29 mouse cellular contexts compared by ENCODE assay signal in genomic region chr11:111996395-111996794, GRCm38 (mm10).
DNase-seq lines count a peak whose midpoint lies in the region; ATAC-seq and TF ChIP-seq lines count a peak whose summit lies in the region.
"Had no signal": no experiment of that assay in that cellular context is flagged by ENCODE, and none has a peak within 500 bp of the region (broad histone marks: within the 10 kb centered on the region; RNA-seq: fewer than 3 reads in every experiment).

No protein-coding gene starts in this region.

- TF ChIP-seq POLR2A in limb, embryonic 14.5 days (IDR thresholded peaks at IDR 0.05; ENCODE audit: borderline replicate concordance, extremely low read depth, insufficient read depth, insufficient read length): no peak

- no peaks in the 10 kb centered on the region for H3K9me3 ChIP-seq in forebrain, postnatal 0 days (ENCODE audit: low read length)
- H3K9me3 ChIP-seq in forebrain, embryonic 11.5 days (ENCODE audit: control insufficient read depth, low read length): no peaks in the 10 kb centered on the region
- no peaks in the 10 kb centered on the region for H3K9me3 ChIP-seq in limb, embryonic 13.5 days
- H3K9me3 ChIP-seq in limb, embryonic 10.5 days (replicated peaks): no peaks in the 10 kb centered on the region
- H3K9me3 ChIP-seq in limb, embryonic 14.5 days (ENCODE audit: control insufficient read depth, low read length): no peaks in the 10 kb centered on the region
- H3K9me3 ChIP-seq: embryonic facial prominence, embryonic 13.5 days; forebrain, embryonic 12.5 days; G1E; hindbrain, embryonic 10.5 days; hindbrain, embryonic 15.5 days; kidney, embryonic 15.5 days; liver, embryonic 15.5 days had no signal

- H3K27ac ChIP-seq in forebrain, postnatal 0 days (ENCODE audit: low read depth, low read length): no peak overlapping the region
- no peak overlapping the region for H3K27ac ChIP-seq in forebrain, embryonic 11.5 days (ENCODE audit: low read depth, low read length)
- H3K27ac ChIP-seq in limb, embryonic 13.5 days: 0 out of 2 replicates have a peak overlapping the region, but pooled peaks have one; percentile 1
- H3K27ac ChIP-seq in limb, embryonic 10.5 days: no peak overlapping the region
- no peak overlapping the region for H3K27ac ChIP-seq in limb, embryonic 14.5 days (replicated peaks; ENCODE audit: low read depth, low read length)
- H3K27ac ChIP-seq: embryonic facial prominence, embryonic 13.5 days; forebrain, embryonic 12.5 days; hindbrain, embryonic 10.5 days; hindbrain, embryonic 15.5 days; kidney, embryonic 15.5 days; liver, embryonic 15.5 days; stomach, postnatal 0 days had no signal

- peak; percentile 64 for DNase-seq in forebrain, postnatal 0 days
- no peak for DNase-seq in forebrain, embryonic 11.5 days (ENCODE audit: low spot score)
- no peak for DNase-seq in limb, embryonic 10.5 days (ENCODE audit: low spot score)
- DNase-seq in lung, postnatal 10 days: peak; percentile 2
- no peak for DNase-seq in lung, postnatal 25 days (ENCODE audit: low spot score)
- DNase-seq in limb, embryonic 14.5 days (ENCODE audit: low spot score): peak; percentile 63
- DNase-seq: adrenal gland, adult 8-10 months; cerebellum, adult 11-12 months; cerebellum, adult 9-11 months; embryo, embryonic 11 days; gastrocnemius, postnatal 14 days; heart, postnatal 14 days; kidney, adult 18-20 months; kidney, postnatal 36 days; midbrain, embryonic 14.5 days; right cerebral cortex, postnatal 25 days; thymus, adult 18-20 months; thymus, postnatal 36 days had no signal

- 58% methylated on average over 4 of the region's 4 CpGs for WGBS in forebrain, postnatal 0 days
- WGBS in forebrain, embryonic 11.5 days: 83% methylated on average over 4 of the region's 4 CpGs
- WGBS in limb, embryonic 13.5 days: 43% methylated on average over 4 of the region's 4 CpGs
- 85% methylated on average over 4 of the region's 4 CpGs for WGBS in limb, embryonic 10.5 days
- 38% methylated on average over 4 of the region's 4 CpGs for WGBS in limb, embryonic 14.5 days

- ATAC-seq in forebrain, postnatal 0 days: no peak
- ATAC-seq in forebrain, embryonic 11.5 days (replicated peaks; ENCODE audit: low FRiP score): no peak
- ATAC-seq in limb, embryonic 13.5 days (ENCODE audit: low FRiP score, low read depth): no peak
- no peak for ATAC-seq in limb, embryonic 14.5 days (ENCODE audit: low FRiP score, low read depth)
- ATAC-seq: inflammation-experienced regulatory T-cells, adult 6 months had no signal

- no peaks in the 10 kb centered on the region for H3K4me1 ChIP-seq in forebrain, postnatal 0 days (ENCODE audit: insufficient read depth)
- no peaks in the 10 kb centered on the region for H3K4me1 ChIP-seq in forebrain, embryonic 11.5 days (replicated peaks; ENCODE audit: control insufficient read depth, insufficient read depth, low read length)
- peaks cover 15% of the 10 kb centered on the region for H3K4me1 ChIP-seq in limb, embryonic 13.5 days
- H3K4me1 ChIP-seq in limb, embryonic 10.5 days: peaks cover 10% of the 10 kb centered on the region
- H3K4me1 ChIP-seq in limb, embryonic 14.5 days (ENCODE audit: control insufficient read depth, insufficient read depth, low read length): peaks cover 16% of the 10 kb centered on the region
- H3K4me1 ChIP-seq: forebrain, embryonic 12.5 days; hindbrain, embryonic 10.5 days; hindbrain, embryonic 15.5 days; kidney, embryonic 15.5 days; liver, embryonic 15.5 days had no signal

- H3K36me3 ChIP-seq in forebrain, postnatal 0 days (ENCODE audit: insufficient read depth): no peaks in the 10 kb centered on the region
- H3K36me3 ChIP-seq in forebrain, embryonic 11.5 days (ENCODE audit: control insufficient read depth, insufficient read depth, low read length): no peaks in the 10 kb centered on the region
- no peaks in the 10 kb centered on the region for H3K36me3 ChIP-seq in limb, embryonic 13.5 days
- H3K36me3 ChIP-seq in limb, embryonic 10.5 days: no peaks in the 10 kb centered on the region
- H3K36me3 ChIP-seq in limb, embryonic 14.5 days (ENCODE audit: control insufficient read depth, insufficient read depth, low read length): no peaks in the 10 kb centered on the region
- H3K36me3 ChIP-seq: embryonic facial prominence, embryonic 13.5 days; forebrain, embryonic 12.5 days; G1E; hindbrain, embryonic 10.5 days; hindbrain, embryonic 15.5 days; kidney, embryonic 15.5 days; liver, embryonic 15.5 days had no signal

- no peak overlapping the region for H3K9ac ChIP-seq in forebrain, postnatal 0 days
- H3K9ac ChIP-seq in forebrain, embryonic 11.5 days (ENCODE audit: low read length): no peak overlapping the region
- no peak overlapping the region for H3K9ac ChIP-seq in limb, embryonic 13.5 days
- H3K9ac ChIP-seq in limb, embryonic 14.5 days (ENCODE audit: low read depth, low read length, severe bottlenecking): no peak overlapping the region
- H3K9ac ChIP-seq: embryonic facial prominence, embryonic 13.5 days; forebrain, embryonic 12.5 days; hindbrain, embryonic 15.5 days; kidney, embryonic 15.5 days; liver, embryonic 15.5 days had no signal

- TF ChIP-seq CTCF in forebrain, postnatal 0 days (IDR thresholded peaks at IDR 0.05; ENCODE audit: low read depth): no peak

- H3K4me3 ChIP-seq in forebrain, postnatal 0 days (ENCODE audit: low read depth, low read length): no peak overlapping the region
- H3K4me3 ChIP-seq in forebrain, embryonic 11.5 days (ENCODE audit: low read depth, low read length): no peak overlapping the region
- no peak overlapping the region for H3K4me3 ChIP-seq in limb, embryonic 13.5 days
- no peak overlapping the region for H3K4me3 ChIP-seq in limb, embryonic 10.5 days
- no peak overlapping the region for H3K4me3 ChIP-seq in limb, embryonic 14.5 days (replicated peaks; ENCODE audit: low read length)
- H3K4me3 ChIP-seq: embryonic facial prominence, embryonic 13.5 days; erythroblast, embryonic 14.5 days; forebrain, embryonic 12.5 days; hindbrain, embryonic 10.5 days; hindbrain, embryonic 15.5 days; kidney, embryonic 15.5 days; liver, embryonic 15.5 days had no signal

- H3K4me2 ChIP-seq in forebrain, postnatal 0 days (ENCODE audit: low read depth): no peak overlapping the region
- H3K4me2 ChIP-seq in forebrain, embryonic 11.5 days (ENCODE audit: low read depth, low read length, severe bottlenecking): no peak overlapping the region
- H3K4me2 ChIP-seq in limb, embryonic 13.5 days (replicated peaks): no peak overlapping the region
- no peak overlapping the region for H3K4me2 ChIP-seq in limb, embryonic 14.5 days (replicated peaks; ENCODE audit: low read depth, low read length, severe bottlenecking)
- H3K4me2 ChIP-seq: embryonic facial prominence, embryonic 13.5 days; forebrain, embryonic 12.5 days; hindbrain, embryonic 15.5 days; kidney, embryonic 15.5 days; liver, embryonic 15.5 days had no signal

- no peaks in the 10 kb centered on the region for H3K27me3 ChIP-seq in forebrain, postnatal 0 days (ENCODE audit: insufficient read depth, low read length)
- no peaks in the 10 kb centered on the region for H3K27me3 ChIP-seq in forebrain, embryonic 11.5 days (ENCODE audit: control insufficient read depth, insufficient read depth, low read length)
- peaks cover 6% of the 10 kb centered on the region; the same call in 1 of the 2 replicates for H3K27me3 ChIP-seq in limb, embryonic 13.5 days
- no peaks in the 10 kb centered on the region for H3K27me3 ChIP-seq in limb, embryonic 10.5 days (ENCODE audit: low read depth, poor library complexity, severe bottlenecking)
- H3K27me3 ChIP-seq in limb, embryonic 14.5 days (ENCODE audit: control insufficient read depth, insufficient read depth, low read length): no peaks in the 10 kb centered on the region
- H3K27me3 ChIP-seq: embryonic facial prominence, embryonic 13.5 days; forebrain, embryonic 12.5 days; hindbrain, embryonic 15.5 days; kidney, embryonic 15.5 days; liver, embryonic 15.5 days had no signal

Comparison
In these comparisons a context has a peak if more than half of its experiments do, and no peak if none do; other contexts are left out.
1. DNase-seq: peak in forebrain, postnatal 0 days (single experiment), lung, postnatal 10 days (single experiment) and limb, embryonic 14.5 days (single experiment); none in forebrain, embryonic 11.5 days (single experiment), limb, embryonic 10.5 days (single experiment) and lung, postnatal 25 days (single experiment).